Mouse (Mus musculus) MEL (cell line): Measurements from ENCODE around the gene Uxs1. TPM values are rescaled to one million over a fixed set of nuclear protein-coding genes. Genes with fewer than 3 reads are reported as not detected.

Experiments used
- DNase-seq: peaks from one replicate; pipeline ENCODE4 v3.0.0; 2011; ENCODE audit warnings: low read depth, low spot score
- H3K27ac ChIP-seq: 2 replicates; pipeline ENCODE4 v1.5.1; 2012; ENCODE audit warnings: low read depth, mild to moderate bottlenecking, control low read depth, low read length, moderate library complexity; ENCODE audit not compliant: control insufficient read depth
- H3K27me3 ChIP-seq, 2 experiments: fragments of 150-350 bp in 1 of 2; sonication (generic) in 1 of 2; 2 replicates each; pipeline ENCODE4 v1.6.1; 2012; ENCODE audit warnings: low read length in 2 of 2, mild to moderate bottlenecking in 2 of 2, improper control_type of control experiment in 1 of 2, moderate library complexity in 1 of 2; ENCODE audit not compliant: insufficient read depth in 2 of 2, control insufficient read depth in 1 of 2
- H3K36me3 ChIP-seq, 2 experiments: 2 replicates each; pipeline ENCODE4 v1.6.1; 2012 to 2014; ENCODE audit warnings: low read length in 2 of 2, improper control_type of control experiment in 1 of 2, inconsistent platforms in 1 of 2, mild to moderate bottlenecking in 1 of 2; ENCODE audit not compliant: insufficient read depth in 2 of 2, control insufficient read depth in 1 of 2
- H3K4me1 ChIP-seq, 2 experiments: fragments of 150-350 bp in 1 of 2; sonication (generic) in 1 of 2; 2 replicates each; pipeline ENCODE4 v1.6.1; 2012; ENCODE audit warnings: low read length in 2 of 2, improper control_type of control experiment in 1 of 2, mild to moderate bottlenecking in 1 of 2; ENCODE audit not compliant: insufficient read depth in 2 of 2, control insufficient read depth in 1 of 2
- H3K4me3 ChIP-seq, 2 experiments: fragments of 150-350 bp in 1 of 2; sonication (generic) in 1 of 2; 2 replicates each; pipeline ENCODE4 v1.5.1; 2012; ENCODE audit warnings: low read depth in 2 of 2, low read length in 2 of 2, mild to moderate bottlenecking in 2 of 2, moderate library complexity in 2 of 2, control low read depth in 1 of 2, improper control_type of control experiment in 1 of 2; ENCODE audit not compliant: control insufficient read depth in 1 of 2, insufficient read depth in 1 of 2
- H3K79me2 ChIP-seq: 2 replicates; pipeline ENCODE4 v1.6.1; 2012; ENCODE audit warnings: mild to moderate bottlenecking, low read length, moderate library complexity; ENCODE audit not compliant: control insufficient read depth, poor library complexity, insufficient read depth
- H3K9ac ChIP-seq: 2 replicates; pipeline ENCODE4 v1.6.1; 2012; ENCODE audit warnings: low read depth, mild to moderate bottlenecking, control low read depth, low read length, moderate library complexity; ENCODE audit not compliant: control insufficient read depth, poor library complexity, severe bottlenecking
- H3K9me3 ChIP-seq: fragments of 150-350 bp; sonication (generic); replicated peaks from 2 replicates; pipeline ENCODE4 v1.6.1; 2012; ENCODE audit warnings: mild to moderate bottlenecking, low read length, improper control_type of control experiment, moderate library complexity; ENCODE audit not compliant: insufficient read depth
- BHLHE40 ChIP-seq: IDR thresholded peaks from 2 replicates; pipeline ENCODE4 v1.6.1; 2012; ENCODE audit warnings: low read depth, mild to moderate bottlenecking, inconsistent platforms, low read length, improper control_type of control experiment, borderline replicate concordance
- CTCF ChIP-seq, 3 experiments: IDR thresholded peaks in 2 of 3; conservative IDR thresholded peaks in 1 of 3; 2 replicates each; pipeline ENCODE4 v1.5.1; 2011 to 2012; ENCODE audit warnings: low read length in 3 of 3, low read depth in 2 of 3, mild to moderate bottlenecking in 2 of 3, improper control_type of control experiment in 1 of 3, inconsistent platforms in 1 of 3, mixed read lengths in 1 of 3, moderate library complexity in 1 of 3; ENCODE audit not compliant: control insufficient read depth in 1 of 3, insufficient read depth in 1 of 3, poor library complexity in 1 of 3, severe bottlenecking in 1 of 3
- E2F4 ChIP-seq: IDR thresholded peaks from 2 replicates; pipeline ENCODE4 v1.6.1; 2011; ENCODE audit warnings: low read depth, low read length, improper control_type of control experiment, borderline replicate concordance
- ELF1 ChIP-seq: IDR thresholded peaks from 2 replicates; pipeline ENCODE4 v1.6.1; 2014; ENCODE audit warnings: low read depth, mild to moderate bottlenecking, inconsistent platforms, low read length, improper control_type of control experiment, moderate library complexity
- EP300 ChIP-seq, 2 experiments: IDR thresholded peaks; 2 replicates each; pipeline ENCODE4 v1.6.1; 2011; ENCODE audit warnings: improper control_type of control experiment in 2 of 2, low read length in 2 of 2, low read depth in 1 of 2, mild to moderate bottlenecking in 1 of 2
- ETS1 ChIP-seq: IDR thresholded peaks from 2 replicates; pipeline ENCODE4 v1.6.1; 2012; ENCODE audit warnings: low read depth, mild to moderate bottlenecking, inconsistent platforms, low read length, improper control_type of control experiment, moderate library complexity
- GATA1 ChIP-seq: IDR thresholded peaks from 2 replicates; pipeline ENCODE4 v1.6.1; 2011; ENCODE audit warnings: low read depth, low read length, improper control_type of control experiment
- HCFC1 ChIP-seq: IDR thresholded peaks from 2 replicates; pipeline ENCODE4 v1.6.1; 2012; ENCODE audit warnings: low read depth, mild to moderate bottlenecking, inconsistent platforms, low read length, improper control_type of control experiment, moderate library complexity
- JUND ChIP-seq: IDR thresholded peaks from 2 replicates; pipeline ENCODE4 v1.6.1; 2011; ENCODE audit warnings: low read depth, mild to moderate bottlenecking, improper control_type of control experiment, low read length
- MAFK ChIP-seq: IDR thresholded peaks from 2 replicates; pipeline ENCODE4 v1.6.1; 2011; ENCODE audit warnings: low read depth, mild to moderate bottlenecking, low read length, improper control_type of control experiment, borderline replicate concordance
- MAZ ChIP-seq: IDR thresholded peaks from 2 replicates; pipeline ENCODE4 v1.6.1; 2012; ENCODE audit warnings: low read depth, mild to moderate bottlenecking, inconsistent platforms, low read length, improper control_type of control experiment
- MEF2A ChIP-seq: IDR thresholded peaks from 2 replicates; pipeline ENCODE4 v1.6.1; 2014; ENCODE audit warnings: low read depth, mild to moderate bottlenecking, inconsistent platforms, low read length, improper control_type of control experiment; ENCODE audit not compliant: poor library complexity, insufficient replicate concordance, severe bottlenecking; ENCODE audit errors: extremely low read depth
- MXI1 ChIP-seq: IDR thresholded peaks from 2 replicates; pipeline ENCODE4 v1.6.1; 2011; ENCODE audit warnings: mild to moderate bottlenecking, low read depth, low read length, improper control_type of control experiment
- MYC ChIP-seq: IDR thresholded peaks from 2 replicates; pipeline ENCODE4 v1.6.1; 2011; ENCODE audit warnings: low read depth, mild to moderate bottlenecking, low read length, improper control_type of control experiment, moderate library complexity
- NELFE ChIP-seq: IDR thresholded peaks from 2 replicates; pipeline ENCODE4 v1.6.1; 2011; ENCODE audit warnings: low read depth, low read length, improper control_type of control experiment
- NRF1 ChIP-seq: IDR thresholded peaks from 2 replicates; pipeline ENCODE4 v1.6.1; 2014; ENCODE audit warnings: low read depth, mild to moderate bottlenecking, inconsistent platforms, low read length, improper control_type of control experiment, moderate library complexity; ENCODE audit not compliant: poor library complexity, insufficient read depth, severe bottlenecking
- POLR2A ChIP-seq, 2 experiments: IDR thresholded peaks; 2 replicates each; pipeline ENCODE4 v1.6.1; 2011 to 2012; ENCODE audit warnings: low read length in 2 of 2, mild to moderate bottlenecking in 2 of 2, control low read depth in 1 of 2, improper control_type of control experiment in 1 of 2, low read depth in 1 of 2, moderate library complexity in 1 of 2; ENCODE audit not compliant: control insufficient read depth in 1 of 2, insufficient read depth in 1 of 2, poor library complexity in 1 of 2
- POLR2AphosphoS2 ChIP-seq: IDR thresholded peaks from 2 replicates; pipeline ENCODE4 v1.6.1; 2011; ENCODE audit warnings: low read length, improper control_type of control experiment
- POLR2AphosphoS5 ChIP-seq: IDR thresholded peaks from 2 replicates; pipeline ENCODE4 v1.6.1; 2012; ENCODE audit warnings: low read depth, borderline replicate concordance, mild to moderate bottlenecking, inconsistent platforms, low read length, moderate library complexity, mixed read lengths
- RCOR1 ChIP-seq: IDR thresholded peaks from 2 replicates; pipeline ENCODE4 v1.6.1; 2012; ENCODE audit warnings: low read depth, mild to moderate bottlenecking, inconsistent platforms, low read length, improper control_type of control experiment
- SIN3A ChIP-seq: IDR thresholded peaks from 2 replicates; pipeline ENCODE4 v1.6.1; 2012; ENCODE audit warnings: low read length, improper control_type of control experiment, inconsistent platforms
- SMC3 ChIP-seq: IDR thresholded peaks from 2 replicates; pipeline ENCODE4 v1.6.1; 2011; ENCODE audit warnings: low read depth, low read length, improper control_type of control experiment
- TAL1 ChIP-seq: IDR thresholded peaks from 2 replicates; pipeline ENCODE4 v1.6.1; 2012; ENCODE audit warnings: mild to moderate bottlenecking, inconsistent platforms, low read length, moderate library complexity, mixed read lengths
- TBP ChIP-seq: IDR thresholded peaks from 2 replicates; pipeline ENCODE4 v1.8.0; 2011; ENCODE audit warnings: low read depth, low read length, improper control_type of control experiment
- UBTF ChIP-seq: IDR thresholded peaks from 2 replicates; pipeline ENCODE4 v1.6.1; 2012; ENCODE audit warnings: low read depth, mild to moderate bottlenecking, inconsistent platforms, low read length, improper control_type of control experiment, moderate library complexity, borderline replicate concordance; ENCODE audit not compliant: insufficient read depth
- USF1 ChIP-seq: IDR thresholded peaks from 2 replicates; pipeline ENCODE4 v1.6.1; 2014; ENCODE audit warnings: low read depth, mild to moderate bottlenecking, inconsistent platforms, low read length, improper control_type of control experiment, moderate library complexity
- ZC3H11A ChIP-seq: IDR thresholded peaks from 2 replicates; pipeline ENCODE4 v1.6.1; 2012; ENCODE audit warnings: low read depth, mild to moderate bottlenecking, inconsistent platforms, low read length, improper control_type of control experiment
- ZKSCAN1 ChIP-seq: IDR thresholded peaks from 2 replicates; pipeline ENCODE4 v1.6.1; 2012; ENCODE audit warnings: low read depth, mild to moderate bottlenecking, inconsistent platforms, low read length, improper control_type of control experiment, moderate library complexity
- ZMIZ1 ChIP-seq: IDR thresholded peaks from 2 replicates; pipeline ENCODE4 v1.6.1; 2012; ENCODE audit warnings: low read depth, mild to moderate bottlenecking, inconsistent platforms, low read length, improper control_type of control experiment, moderate library complexity
- polyA plus RNA-seq, 2 experiments: library from polyadenylated mRNA; stranded (reverse) in 1 of 2; unstranded in 1 of 2; fragments of >175 nt in 1 of 2; fragments of >200 nt in 1 of 2; gene quantifications; 2 replicates each; pipeline versions ENCODE4 v1.2.1 to v1.2.4; 2012; ENCODE audit warnings: low replicate concordance in 2 of 2, low read depth in 1 of 2; ENCODE audit not compliant: insufficient read length in 2 of 2, insufficient read depth in 1 of 2, missing spikeins in 1 of 2
- total RNA-seq: library from RNA; depleted of rRNA; stranded (reverse); fragments of 300-350 nt; gene quantifications from 2 replicates; pipeline ENCODE4 v1.2.3, GENCODE M21; 2012

Uxs1 gene
- total and polyA plus RNA-seq, 3 experiments = 16.9 to 26.2 TPM; not detected in 1

DNA sequence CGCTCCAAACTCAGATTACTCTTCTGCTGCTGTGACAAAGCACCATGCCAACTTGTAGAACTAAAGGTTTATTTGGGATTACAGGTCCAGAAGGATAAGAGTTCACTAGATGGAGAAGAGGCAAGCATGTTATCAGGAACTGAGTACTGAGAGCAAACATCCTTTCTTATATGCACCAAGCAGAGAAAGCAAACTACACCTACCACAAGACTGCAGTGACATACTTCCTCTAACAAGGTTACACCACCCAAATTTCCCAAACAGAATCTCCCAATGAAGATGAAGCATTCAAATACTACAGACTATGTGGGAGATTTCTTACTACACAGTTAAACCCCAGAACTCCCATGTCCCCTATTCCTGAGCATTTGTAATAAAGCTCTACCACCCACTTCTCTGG lies 15.8 kb downstream of the Uxs1 start:
- peaks cover 9 to 14% of the 10 kb centered on the region in 2 experiments for H3K4me1 ChIP-seq
- H3K9me3 ChIP-seq = no peaks in the 10 kb centered on the region
- DNase-seq = peak; percentile 25
- no peak for TF ChIP-seq TBP
- no peak for TF ChIP-seq ELF1
- TF ChIP-seq ZC3H11A = no peak
- TF ChIP-seq SMC3 = no peak
- TF ChIP-seq MAFK = no peak
- no peak for TF ChIP-seq POLR2AphosphoS5
- no peak for TF ChIP-seq JUND
- TF ChIP-seq E2F4 = no peak
- no peak for TF ChIP-seq POLR2A (IDR thresholded peaks at IDR 0.05; ENCODE audit: control insufficient read depth in 1 of 2, insufficient read depth in 1 of 2, low read depth in 1 of 2, low read length in 2 of 2, poor library complexity in 1 of 2)
- TF ChIP-seq POLR2AphosphoS2 = no peak
- no peak for TF ChIP-seq MEF2A
- no peak for TF ChIP-seq UBTF
- no peak for TF ChIP-seq TAL1
- no peak for TF ChIP-seq BHLHE40
- H3K9ac ChIP-seq = no peak overlapping the region
- no peak overlapping the region for H3K27ac ChIP-seq
- H3K36me3 ChIP-seq = peaks cover 0 to 17% of the 10 kb centered on the region in 2 experiments; a peak in 2 of 4 replicates
- peaks cover 12% of the 10 kb centered on the region; the same call in 1 of the 2 replicates for H3K79me2 ChIP-seq
- no peaks in the 10 kb centered on the region for H3K27me3 ChIP-seq
- H3K4me3 ChIP-seq = no peak overlapping the region

- no peaks in the 10 kb centered on the region for H3K27me3 ChIP-seq
- no peak overlapping the region for H3K4me3 ChIP-seq
- no peaks in the 10 kb centered on the region for H3K9me3 ChIP-seq
- peaks cover 9 to 14% of the 10 kb centered on the region in 2 experiments for H3K4me1 ChIP-seq
- DNase-seq = peak; percentile 75
- H3K36me3 ChIP-seq = peaks cover 2 to 17% of the 10 kb centered on the region in 2 experiments; a peak in 3 of 4 replicates
- no peak overlapping the region for H3K9ac ChIP-seq
- H3K27ac ChIP-seq = peak overlapping the region; percentile 4; the same call in 1 of the 2 replicates
- peaks cover 11% of the 10 kb centered on the region; the same call in 1 of the 2 replicates for H3K79me2 ChIP-seq
- no peak for TF ChIP-seq RCOR1
- no peak for TF ChIP-seq NELFE
- no peak for TF ChIP-seq ZMIZ1
- TF ChIP-seq USF1 = no peak
- no peak for TF ChIP-seq NRF1
- TF ChIP-seq MXI1 = 0 out of 2 replicates have a peak, but pooled peaks have one; percentile 16
- TF ChIP-seq SIN3A = peak; percentile 10; the same call in 1 of the 2 replicates
- no peak for TF ChIP-seq MAFK
- TF ChIP-seq SMC3 = no peak
- TF ChIP-seq MEF2A = no peak
- TF ChIP-seq POLR2AphosphoS5 = no peak
- no peak for TF ChIP-seq CTCF (IDR thresholded peaks at IDR 0.05 in 2 of 3, conservative IDR thresholded peaks at IDR 0.05 in 1 of 3; ENCODE audit: control insufficient read depth in 1 of 3, insufficient read depth in 1 of 3, low read depth in 2 of 3, low read length in 3 of 3, poor library complexity in 1 of 3, severe bottlenecking in 1 of 3)
- TF ChIP-seq EP300 (IDR thresholded peaks at IDR 0.05; ENCODE audit: low read depth in 1 of 2, low read length in 2 of 2) = peak in 1 of 2 experiments; percentile 49; a peak in 1 of 4 replicates
- peak; percentile 52; the same call in 1 of the 2 replicates for TF ChIP-seq ETS1
- no peak for TF ChIP-seq ZKSCAN1
- TF ChIP-seq MAZ = no peak
- TF ChIP-seq POLR2AphosphoS2 = no peak
- TF ChIP-seq UBTF = no peak
- no peak; the same call in 1 of the 2 replicates for TF ChIP-seq ELF1
- no peak for TF ChIP-seq ZC3H11A
- no peak for TF ChIP-seq JUND
- peak; percentile 39 for TF ChIP-seq TAL1
- TF ChIP-seq HCFC1 = peak; percentile 55; the same call in 1 of the 2 replicates
- TF ChIP-seq MYC = no peak
- peak; percentile 41; the same call in 1 of the 2 replicates for TF ChIP-seq GATA1
Observed at GRCm38 (mm10) chr1:43811055-43811454, 16.5 kb downstream of the Uxs1 start.
